Mouse (Mus musculus): Measurements from ENCODE around the gene AC170998.1. TPM values are rescaled to one million over a fixed set of nuclear protein-coding genes. Genes with fewer than 3 reads are reported as not detected.

Gene AC170998.1
- total and polyA plus RNA-seq, 2 experiments from 2014 or later: 2.7 to 3.2 TPM

- Histone ChIP-seq H3K27ac (ENCODE audit: low read depth, low read length) (no peak overlapping the region), H3K4me3 (ENCODE audit: low read depth, low read length) (no peak overlapping the region), H3K4me2 (ENCODE audit: low read depth, low read length, poor library complexity, severe bottlenecking) (no peak overlapping the region), H3K4me1 (ENCODE audit: insufficient read depth, low read length) (no peaks in the 10 kb centered on the region), H3K27me3 (ENCODE audit: insufficient read depth, low read length) (no peaks in the 10 kb centered on the region), H3K9ac (replicated peaks; ENCODE audit: low read length, poor library complexity, severe bottlenecking) (no peak overlapping the region), H3K36me3 (ENCODE audit: insufficient read depth, low read length) (no peaks in the 10 kb centered on the region), H3K9me3 (ENCODE audit: low read length) (no peaks in the 10 kb centered on the region)
- TF ChIP-seq CTCF (IDR thresholded peaks at IDR 0.05): no peak
- 55% methylated on average over 2 of the region's 2 CpGs for WGBS
- DNase-seq (ENCODE audit: low spot score): no peak
- no peak for ATAC-seq (ENCODE audit: low FRiP score)
Measured at GRCm38 (mm10) chr17:28708989-28709388, 16.9 kb upstream of the AC170998.1 start.

GRCm38 (mm10) chr17:28709552-28710290, 16.2 kb upstream of the AC170998.1 start:
- ATAC-seq (ENCODE audit: low FRiP score): no peak
- Histone ChIP-seq H3K27me3 (ENCODE audit: insufficient read depth, low read length) (no peaks in the 10 kb centered on the region), H3K4me2 (ENCODE audit: low read depth, low read length, poor library complexity, severe bottlenecking) (no peak overlapping the region), H3K9me3 (ENCODE audit: low read length) (no peaks in the 10 kb centered on the region), H3K36me3 (ENCODE audit: insufficient read depth, low read length) (0 out of 2 replicates have a peak, but pooled peaks cover 3% of the 10 kb centered on the region), H3K27ac (ENCODE audit: low read depth, low read length) (no peak overlapping the region), H3K4me1 (ENCODE audit: insufficient read depth, low read length) (no peaks in the 10 kb centered on the region), H3K9ac (replicated peaks; ENCODE audit: low read length, poor library complexity, severe bottlenecking) (no peak overlapping the region), H3K4me3 (ENCODE audit: low read depth, low read length) (no peak overlapping the region)
- no peak for TF ChIP-seq CTCF (IDR thresholded peaks at IDR 0.05)
- 91% methylated on average over 8 of the region's 8 CpGs for WGBS
- DNase-seq (ENCODE audit: low spot score): no peak

GRCm38 (mm10) chr17:28710291-28710688, 15.6 kb upstream of the AC170998.1 start:
- no peak for DNase-seq (ENCODE audit: low spot score)
- Histone ChIP-seq H3K27ac (ENCODE audit: low read depth, low read length) (no peak overlapping the region), H3K9ac (replicated peaks; ENCODE audit: low read length, poor library complexity, severe bottlenecking) (no peak overlapping the region), H3K4me3 (ENCODE audit: low read depth, low read length) (no peak overlapping the region), H3K4me1 (ENCODE audit: insufficient read depth, low read length) (no peaks in the 10 kb centered on the region), H3K36me3 (ENCODE audit: insufficient read depth, low read length) (peaks cover 8% of the 10 kb centered on the region), H3K9me3 (ENCODE audit: low read length) (no peaks in the 10 kb centered on the region), H3K4me2 (ENCODE audit: low read depth, low read length, poor library complexity, severe bottlenecking) (no peak overlapping the region), H3K27me3 (ENCODE audit: insufficient read depth, low read length) (no peaks in the 10 kb centered on the region)
- TF ChIP-seq CTCF (IDR thresholded peaks at IDR 0.05): no peak
- 97% methylated on average over 8 of the region's 8 CpGs for WGBS
- no peak for ATAC-seq (ENCODE audit: low FRiP score)

GRCm38 (mm10) chr17:28711237-28711636, 14.6 kb upstream of the AC170998.1 start:
- Histone ChIP-seq H3K27ac (ENCODE audit: low read depth, low read length) (no peak overlapping the region), H3K4me3 (ENCODE audit: low read depth, low read length) (no peak overlapping the region), H3K9ac (replicated peaks; ENCODE audit: low read length, poor library complexity, severe bottlenecking) (no peak overlapping the region), H3K36me3 (ENCODE audit: insufficient read depth, low read length) (peaks cover 14% of the 10 kb centered on the region), H3K27me3 (ENCODE audit: insufficient read depth, low read length) (no peaks in the 10 kb centered on the region), H3K9me3 (ENCODE audit: low read length) (no peaks in the 10 kb centered on the region), H3K4me2 (ENCODE audit: low read depth, low read length, poor library complexity, severe bottlenecking) (no peak overlapping the region), H3K4me1 (ENCODE audit: insufficient read depth, low read length) (no peaks in the 10 kb centered on the region)
- WGBS: 88% methylated on average over 6 of the region's 6 CpGs
- no peak for TF ChIP-seq CTCF (IDR thresholded peaks at IDR 0.05)
- ATAC-seq (ENCODE audit: low FRiP score) (no peak), DNase-seq (ENCODE audit: low spot score) (no peak)

- peaks cover 14% of the 10 kb centered on the region for H3K36me3 ChIP-seq (ENCODE audit: insufficient read depth, low read length)
- no peaks in the 10 kb centered on the region for H3K27me3 ChIP-seq (ENCODE audit: insufficient read depth, low read length)
- H3K4me1 ChIP-seq (ENCODE audit: insufficient read depth, low read length): no peaks in the 10 kb centered on the region
- H3K4me2 ChIP-seq (ENCODE audit: low read depth, low read length, poor library complexity, severe bottlenecking): no peak overlapping the region
- H3K9ac ChIP-seq (replicated peaks; ENCODE audit: low read length, poor library complexity, severe bottlenecking): no peak overlapping the region
- no peak overlapping the region for H3K27ac ChIP-seq (ENCODE audit: low read depth, low read length)
- TF ChIP-seq CTCF (IDR thresholded peaks at IDR 0.05): no peak
- WGBS: 87% methylated on average over 6 of the region's 6 CpGs
- ATAC-seq (ENCODE audit: low FRiP score): no peak
- no peaks in the 10 kb centered on the region for H3K9me3 ChIP-seq (ENCODE audit: low read length)
- DNase-seq (ENCODE audit: low spot score): no peak
- no peak overlapping the region for H3K4me3 ChIP-seq (ENCODE audit: low read depth, low read length)
Measured at GRCm38 (mm10) chr17:28712305-28712704, 13.6 kb upstream of the AC170998.1 start.

- Histone ChIP-seq H3K27ac (ENCODE audit: low read depth, low read length) (no peak overlapping the region), H3K9me3 (ENCODE audit: low read length) (no peaks in the 10 kb centered on the region), H3K27me3 (ENCODE audit: insufficient read depth, low read length) (no peaks in the 10 kb centered on the region), H3K4me2 (ENCODE audit: low read depth, low read length, poor library complexity, severe bottlenecking) (no peak overlapping the region), H3K36me3 (ENCODE audit: insufficient read depth, low read length) (peaks cover 14% of the 10 kb centered on the region), H3K4me1 (ENCODE audit: insufficient read depth, low read length) (no peaks in the 10 kb centered on the region), H3K4me3 (ENCODE audit: low read depth, low read length) (no peak overlapping the region), H3K9ac (replicated peaks; ENCODE audit: low read length, poor library complexity, severe bottlenecking) (no peak overlapping the region)
- DNase-seq (ENCODE audit: low spot score) (no peak), ATAC-seq (ENCODE audit: low FRiP score) (no peak)
- WGBS: 97% methylated on average over 3 of the region's 3 CpGs
- peak; percentile 15; the same call in 1 of the 2 replicates for TF ChIP-seq CTCF (IDR thresholded peaks at IDR 0.05)
Measured at GRCm38 (mm10) chr17:28714006-28714405, 11.9 kb upstream of the AC170998.1 start.

Measured in midbrain, postnatal 0 days (tissue).